Mouse (Mus musculus): ENCODE measurements around the gene Fars2.
"Not testable (repeated sequence)": the region's sequence is repeated elsewhere in the genome, so short reads cannot be mapped to it uniquely, and the experiment has no call there.

Gene Fars2

DNA sequence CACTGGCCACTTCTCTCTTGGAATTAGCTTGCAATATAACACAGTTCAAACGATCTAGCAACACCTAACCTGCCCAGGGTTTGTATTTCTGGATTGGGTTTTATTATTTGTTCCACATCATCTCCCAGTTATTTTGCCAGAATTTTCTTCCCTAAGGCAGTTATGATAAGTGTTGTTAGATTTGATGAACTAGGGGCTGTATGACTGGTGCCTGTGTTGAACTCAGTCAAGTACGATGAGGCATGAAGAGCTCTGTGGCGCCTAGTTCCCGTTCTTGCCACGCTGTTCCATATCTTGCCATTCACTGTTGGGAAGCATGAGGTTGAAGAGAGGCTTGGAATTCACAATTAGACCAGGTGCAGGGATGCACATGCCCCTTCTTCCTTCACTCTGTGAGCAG lies 177.3 kb downstream of the Fars2 start:
- no peak for DNase-seq (ENCODE audit: inconsistent ontology term)

DNA sequence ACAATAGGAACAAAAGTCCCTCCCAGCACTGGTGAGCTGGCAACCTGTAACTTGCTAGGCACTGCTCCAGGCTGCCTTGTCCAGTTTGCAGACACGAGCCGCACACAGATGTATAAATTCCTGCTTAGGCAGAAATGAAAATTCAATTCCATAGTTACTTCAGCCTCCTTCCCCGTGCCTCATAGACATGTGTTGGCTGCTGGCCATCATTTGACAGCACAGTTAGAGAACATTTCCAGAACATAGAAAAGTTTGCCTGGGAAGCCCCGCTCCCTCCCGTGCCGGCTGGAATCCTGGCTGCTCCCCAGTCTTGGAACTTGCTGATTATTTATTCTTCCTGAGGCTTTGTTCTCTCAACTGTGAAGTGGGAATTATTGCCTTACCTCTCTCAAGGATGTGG lies 178.6 kb downstream of the Fars2 start:
- DNase-seq (ENCODE audit: inconsistent ontology term) = peak; percentile 86

DNA sequence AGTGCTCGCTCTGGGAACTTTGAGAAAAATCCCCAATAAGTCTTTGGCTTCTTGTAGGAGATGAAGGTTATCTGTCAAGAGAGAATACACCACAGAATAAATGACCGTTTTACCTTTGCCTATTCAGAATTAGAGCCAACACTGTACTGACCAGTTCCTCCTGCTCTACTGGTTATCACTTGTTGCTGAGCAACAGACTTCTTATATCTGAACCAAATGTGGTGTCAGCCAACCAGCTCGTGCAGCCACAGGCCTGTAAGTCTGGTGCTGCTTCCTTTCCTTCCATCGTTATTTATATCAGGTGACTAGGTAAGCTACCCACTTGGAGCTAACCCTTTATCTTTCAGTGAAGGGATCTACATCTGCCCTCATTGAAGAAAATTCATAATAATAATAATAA lies 179.4 kb downstream of the Fars2 start:
- no peak for DNase-seq (ENCODE audit: inconsistent ontology term)

DNA sequence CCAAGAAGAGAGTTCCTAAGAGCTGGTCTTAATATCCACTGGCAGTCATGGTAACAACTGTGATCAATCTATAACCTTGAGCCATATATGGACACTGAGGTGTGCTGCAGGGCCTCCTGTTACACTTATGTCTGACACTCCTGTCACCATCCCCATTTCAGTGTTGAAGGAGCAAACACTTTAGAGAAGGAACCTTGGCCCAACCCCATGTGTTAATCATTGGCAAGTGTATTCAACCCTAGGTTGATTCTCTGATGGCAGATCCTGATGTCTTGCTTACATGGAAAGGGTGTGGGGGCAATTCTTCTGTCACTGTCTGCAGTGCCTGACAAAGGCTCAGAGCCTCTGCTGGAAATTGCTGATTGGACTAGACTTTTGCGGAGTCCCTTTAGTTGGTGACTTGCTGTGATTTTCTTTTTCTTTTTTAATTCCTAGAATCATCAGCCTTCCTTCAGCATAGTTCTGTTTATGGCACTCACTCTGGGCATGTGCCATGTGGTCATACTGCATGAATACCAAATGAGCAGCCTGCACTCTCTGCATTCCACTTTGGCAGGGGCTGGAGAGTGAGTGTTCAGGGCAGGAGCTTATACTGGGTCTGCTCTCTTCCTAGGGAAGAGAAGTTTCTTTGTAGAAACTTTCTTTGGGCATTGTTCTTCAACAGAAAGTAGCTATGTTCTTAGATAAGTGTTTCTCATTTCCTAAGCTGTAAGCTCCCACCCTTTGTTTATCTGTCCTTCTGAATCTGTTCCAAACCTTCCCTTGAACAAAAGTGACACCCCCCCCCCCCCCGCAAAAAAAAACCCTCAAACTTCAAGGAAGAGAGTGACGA lies 181.0 kb downstream of the Fars2 start:
- peak; percentile 83 for DNase-seq (ENCODE audit: inconsistent ontology term)

- DNase-seq (ENCODE audit: inconsistent ontology term) = no peak
Observed at GRCm38 (mm10) chr13:36298782-36299031, 181.5 kb downstream of the Fars2 start.

DNA sequence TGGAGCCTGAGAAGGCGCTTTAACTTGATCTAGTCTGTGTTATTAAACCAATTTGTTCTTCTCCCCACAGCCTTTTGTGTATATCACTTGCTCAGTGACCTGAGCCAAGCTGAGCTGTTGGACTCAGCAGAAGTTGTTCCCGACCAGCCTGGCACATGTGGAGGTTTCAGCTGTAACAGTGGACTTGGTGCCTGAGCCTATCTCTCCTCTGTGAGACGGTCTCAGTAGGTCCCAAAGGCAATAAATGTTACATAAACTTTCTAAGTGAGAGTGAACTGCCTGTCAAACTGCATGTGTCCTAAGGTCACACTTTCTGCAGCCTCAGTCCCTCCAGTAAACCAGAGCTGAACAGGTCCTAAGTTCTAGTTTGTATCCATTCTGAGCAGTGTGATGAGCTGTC lies 185.6 kb downstream of the Fars2 start:
- DNase-seq (ENCODE audit: inconsistent ontology term) = no peak

- DNase-seq (ENCODE audit: inconsistent ontology term) = no peak
Observed at GRCm38 (mm10) chr13:36305306-36305705, 188.1 kb downstream of the Fars2 start.

- no peak for DNase-seq (ENCODE audit: inconsistent ontology term)
Observed at GRCm38 (mm10) chr13:36307386-36307785, 190.2 kb downstream of the Fars2 start.

DNA sequence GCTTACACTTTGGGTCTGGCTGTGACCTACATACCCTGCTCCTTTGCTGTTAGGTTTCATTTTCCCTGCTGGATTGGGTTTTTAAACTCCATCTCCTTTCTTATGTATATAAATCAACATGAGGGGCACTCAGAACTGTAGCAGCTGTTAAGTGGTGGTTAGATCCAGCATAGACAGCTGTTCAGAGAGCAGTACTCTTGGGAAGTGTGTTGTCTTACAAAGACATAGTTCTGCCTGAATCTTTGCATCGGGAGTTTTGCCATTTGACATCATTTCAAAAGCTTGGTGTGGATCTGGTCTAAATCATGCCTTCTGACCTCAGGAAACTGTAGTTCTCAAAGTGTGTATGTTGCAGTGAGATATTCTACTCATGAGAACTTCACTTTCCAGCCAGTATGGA lies 191.9 kb downstream of the Fars2 start:
- no peak for DNase-seq (ENCODE audit: inconsistent ontology term)

- no peak for DNase-seq (ENCODE audit: inconsistent ontology term)
Observed at GRCm38 (mm10) chr13:36314218-36314617, 197.0 kb downstream of the Fars2 start.

GRCm38 (mm10) chr13:36314860-36315800 lies 197.9 kb downstream of the Fars2 start:
- no peak for DNase-seq (ENCODE audit: inconsistent ontology term)

DNA sequence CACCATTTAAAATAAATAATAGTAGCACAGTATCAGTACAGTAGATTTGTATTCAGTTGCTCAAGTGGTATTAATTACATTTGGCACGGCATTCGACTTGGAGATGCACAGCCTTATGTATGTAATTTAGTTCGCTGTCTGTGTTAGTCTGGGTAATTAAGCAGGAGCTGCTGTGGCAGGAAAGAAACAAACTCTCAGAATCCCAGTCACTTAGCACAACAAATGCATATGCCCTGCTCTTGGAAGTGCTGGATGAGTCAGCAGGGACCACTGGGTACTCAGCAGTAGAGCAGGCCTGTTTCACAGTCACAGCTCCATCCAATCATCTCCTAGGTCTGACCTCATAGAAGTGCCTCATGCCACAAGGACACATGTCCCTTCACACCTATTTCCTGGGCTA lies 200.6 kb downstream of the Fars2 start:
- no peak for DNase-seq (ENCODE audit: inconsistent ontology term)

DNA sequence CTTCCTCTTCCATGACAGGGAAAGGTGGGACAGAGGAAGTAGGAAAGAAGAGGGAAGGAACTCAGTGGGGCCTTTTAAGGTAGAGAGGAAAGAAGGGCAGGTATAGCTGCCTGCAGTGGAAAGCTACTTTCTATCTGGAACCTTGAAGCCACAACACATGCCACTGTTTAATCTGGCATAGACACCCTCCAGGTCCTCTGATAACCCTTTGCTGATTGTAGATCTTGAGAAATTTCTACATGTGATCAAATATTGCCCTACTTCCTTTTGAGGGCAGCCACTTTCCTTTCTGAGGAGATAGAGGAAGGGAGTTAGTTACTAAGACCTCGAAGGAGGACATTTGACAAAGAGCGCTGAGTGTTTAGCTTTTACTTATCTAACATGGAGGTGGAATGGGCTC lies 207.4 kb downstream of the Fars2 start:
- no peak for DNase-seq (ENCODE audit: inconsistent ontology term)

- DNase-seq (ENCODE audit: inconsistent ontology term) = no peak
Observed at GRCm38 (mm10) chr13:36326539-36326938, 209.3 kb downstream of the Fars2 start.

DNA sequence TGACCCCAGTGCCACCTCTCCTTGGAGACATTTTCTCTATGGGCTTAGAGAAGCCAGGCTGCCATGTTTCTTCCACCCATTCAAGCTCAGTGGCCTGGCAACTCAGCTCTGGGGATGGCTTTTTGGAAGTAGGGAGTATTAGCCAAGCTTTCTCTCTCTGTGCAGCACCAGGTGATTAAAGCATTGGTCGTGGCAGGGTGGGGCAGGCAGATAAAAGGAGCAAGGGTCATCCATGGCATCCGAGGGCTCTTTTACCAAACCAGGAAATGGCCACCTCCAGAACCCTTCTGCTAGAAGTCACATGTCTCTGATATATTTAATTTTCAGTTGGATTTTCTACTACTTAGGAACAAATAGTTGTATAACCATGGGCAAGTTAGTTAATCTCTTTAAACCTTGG lies 212.7 kb downstream of the Fars2 start:
- DNase-seq (ENCODE audit: inconsistent ontology term) = no peak

DNA sequence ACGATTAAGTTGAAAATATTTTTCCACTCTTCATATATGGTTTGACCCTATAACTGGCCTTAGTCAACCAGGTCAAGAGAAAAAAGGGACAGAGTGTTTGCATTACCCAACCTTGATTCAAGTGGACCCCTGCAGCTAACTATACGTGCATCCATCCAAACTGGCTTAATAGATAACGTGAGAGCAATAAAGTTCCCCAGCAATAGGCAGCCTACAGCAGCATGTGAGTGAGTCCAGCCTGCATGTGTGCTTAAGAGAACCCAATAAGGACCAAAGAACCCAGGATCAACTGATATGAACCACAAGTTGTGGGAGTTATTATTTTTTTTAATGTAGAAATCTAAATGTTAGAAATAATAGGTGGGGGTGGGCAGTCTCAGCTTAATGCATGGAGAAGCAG lies 213.3 kb downstream of the Fars2 start:
- DNase-seq (ENCODE audit: inconsistent ontology term) = no peak

- DNase-seq (ENCODE audit: inconsistent ontology term) = no peak
Observed at GRCm38 (mm10) chr13:36334748-36335147, 217.5 kb downstream of the Fars2 start.

DNA sequence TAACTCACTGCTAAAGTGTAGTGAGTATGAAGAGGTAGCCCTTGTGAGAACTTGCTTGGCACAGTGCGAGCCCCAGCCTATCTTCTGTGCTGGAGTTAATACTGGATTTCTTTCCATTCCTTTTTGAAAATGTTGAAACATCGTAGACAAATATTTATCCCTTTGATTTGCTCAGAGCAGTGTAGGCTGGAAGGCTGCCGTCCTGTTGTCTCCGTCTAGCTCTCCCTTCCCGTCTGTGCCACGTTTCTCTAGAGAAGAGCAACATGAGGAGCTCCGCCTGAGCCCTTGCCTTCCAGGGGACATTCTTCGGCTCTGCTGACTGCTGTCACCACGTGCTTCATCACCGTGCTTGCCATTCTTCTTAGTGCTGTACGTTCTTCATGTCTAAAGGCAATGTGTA lies 234.3 kb downstream of the Fars2 start:
- no peak for DNase-seq (ENCODE audit: inconsistent ontology term)

- no peak for DNase-seq (ENCODE audit: inconsistent ontology term)
Observed at GRCm38 (mm10) chr13:36357469-36357868, 240.3 kb downstream of the Fars2 start.

GRCm38 (mm10) chr13:36361419-36361818 lies 244.2 kb downstream of the Fars2 start:
- DNase-seq (ENCODE audit: inconsistent ontology term) = no peak

DNA sequence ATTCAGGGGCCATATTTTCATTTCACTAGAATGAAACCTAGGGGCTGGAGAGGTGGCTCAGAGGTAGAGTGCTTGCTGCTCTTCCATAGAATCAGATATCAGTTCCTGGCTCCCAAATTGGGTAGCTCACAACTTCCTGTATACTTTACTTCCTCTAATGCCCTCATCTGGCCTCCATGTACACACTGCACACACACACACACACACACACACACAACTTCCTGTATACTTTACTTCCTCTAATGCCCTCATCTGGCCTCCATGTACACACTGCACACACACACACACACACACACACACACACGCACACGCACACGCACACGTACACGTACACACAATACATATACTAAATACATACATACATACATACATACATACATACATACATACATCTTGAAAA lies 248.5 kb downstream of the Fars2 start:
- DNase-seq (ENCODE audit: inconsistent ontology term) = not testable (repeated sequence)

DNA sequence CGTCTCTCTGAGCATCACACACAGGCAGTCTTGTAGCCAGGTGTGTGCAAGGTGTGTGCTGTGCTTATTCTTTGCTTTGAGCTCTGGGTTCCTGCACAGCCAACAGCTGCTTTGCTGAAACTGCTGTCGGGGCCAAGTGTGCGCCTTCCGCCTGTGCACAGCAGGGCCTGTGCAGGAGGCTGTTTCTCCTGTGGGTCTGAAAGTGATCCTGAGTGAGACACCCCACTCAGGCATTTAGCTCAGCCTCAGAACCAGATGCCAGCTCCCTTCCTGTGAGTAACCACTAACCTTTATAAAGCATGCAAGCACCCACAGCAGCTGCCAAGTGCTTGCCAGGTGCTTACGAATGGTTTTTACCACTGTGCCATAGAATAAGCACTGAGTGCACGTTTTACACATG lies 249.1 kb downstream of the Fars2 start:
- DNase-seq (ENCODE audit: inconsistent ontology term) = no peak
